Mouse (Mus musculus): ENCODE results near the gene Adgrg3.

GRCm38 (mm10) chr8:95093574-95093973 lies 76.1 kb downstream of the Adgrg3 start:
- TF ChIP-seq POLR2A (IDR thresholded peaks at IDR 0.05; ENCODE audit: low read depth, low read length) (no peak), CTCF (IDR thresholded peaks at IDR 0.05; ENCODE audit: extremely low read depth, insufficient read depth, insufficient read length, insufficient replicate concordance) (no peak)

Measured in spleen, adult 2 months (tissue).